Mouse (Mus musculus) stomach, postnatal 0 days (tissue): ENCODE data around the gene Klk7. TPM values are rescaled to one million over a fixed set of nuclear protein-coding genes. Genes with fewer than 3 reads are reported as not detected.

ENCODE experiments used
- ATAC-seq: fragments of 200-750 bp; cut with Nextera tagmentation; 2 replicates; pipeline ENCODE4 v1.8.0; 2017; ENCODE audit not compliant: low FRiP score, low TSS enrichment
- DNase-seq: peaks from one replicate; pipeline ENCODE4 v3.0.0-alpha.2; 2016; ENCODE audit warnings: low spot score
- H3K27ac ChIP-seq: fragments of 300-500 bp; sonication (generic); replicated peaks from 2 replicates; pipeline ENCODE4 v1.5.1; 2014; ENCODE audit warnings: mild to moderate bottlenecking, control low read depth
- H3K27me3 ChIP-seq: fragments of 300-500 bp; sonication (generic); 2 replicates; pipeline ENCODE4 v1.6.1; 2014; ENCODE audit warnings: low read length; ENCODE audit not compliant: control insufficient read depth, insufficient read depth
- H3K36me3 ChIP-seq: fragments of 300-500 bp; sonication (generic); 2 replicates; pipeline ENCODE4 v1.6.1; 2014; ENCODE audit warnings: low read length, mixed read lengths; ENCODE audit not compliant: control insufficient read depth, insufficient read depth
- H3K4me1 ChIP-seq: fragments of 300-500 bp; sonication (generic); replicated peaks from 2 replicates; pipeline ENCODE4 v1.6.1; 2014; ENCODE audit warnings: antibody characterized with exemption; ENCODE audit not compliant: control insufficient read depth, insufficient read depth
- H3K4me2 ChIP-seq: fragments of 300-500 bp; sonication (generic); replicated peaks from 2 replicates; pipeline ENCODE4 v1.6.1; 2014; ENCODE audit warnings: low read depth, mild to moderate bottlenecking, control low read depth, moderate library complexity
- H3K4me3 ChIP-seq: fragments of 300-500 bp; sonication (generic); 2 replicates; pipeline ENCODE4 v1.5.1; 2014; ENCODE audit warnings: low read depth, low read length, control low read depth
- H3K9ac ChIP-seq: fragments of 300-500 bp; sonication (generic); 2 replicates; pipeline ENCODE4 v1.6.1; 2014; ENCODE audit warnings: mild to moderate bottlenecking, low read length, control low read depth, mixed read lengths
- H3K9me3 ChIP-seq: fragments of 300-500 bp; sonication (generic); 2 replicates; pipeline ENCODE4 v1.6.1; 2016; ENCODE audit warnings: low read length; ENCODE audit not compliant: control insufficient read depth
- CTCF ChIP-seq: IDR thresholded peaks from 2 replicates; pipeline ENCODE4 v1.5.1; 2016; ENCODE audit warnings: antibody characterized with exemption, low read depth, mild to moderate bottlenecking, moderate library complexity
- EP300 ChIP-seq: optimal IDR thresholded peaks from 2 replicates; pipeline ENCODE3; 2016; ENCODE audit warnings: antibody characterized with exemption
- WGBS: fragments of 180-500 bp; shearing (Covaris S2); extraction: QIAGEN DNeasy Blood & Tissue Kit; methylation state at CpG from one replicate; pipeline ENCODE4 v1.1.7; 2014; 5-methylcytosine and 5-hydroxymethylcytosine counted together
- polyA plus RNA-seq: library from polyadenylated mRNA; unstranded; fragments of >200 nt; fragmentation: Nextera tagmentation; extraction: Ambion mirVana; gene quantifications from 2 replicates; pipeline ENCODE4 v1.2.1, GENCODE M21; 2015

Klk7 gene
- polyA plus RNA-seq, 1 experiment from 2014 or later: 56.8 TPM

GRCm38 (mm10) chr7:43797844-43798462, 13.1 kb upstream of the Klk7 start:
- no peak overlapping the region for H3K27ac ChIP-seq
- H3K9me3 ChIP-seq: no peaks in the 10 kb centered on the region
- H3K4me1 ChIP-seq: peaks cover 3% of the 10 kb centered on the region; the same call in 1 of the 2 replicates
- no peaks in the 10 kb centered on the region for H3K27me3 ChIP-seq
- H3K36me3 ChIP-seq: no peaks in the 10 kb centered on the region
- WGBS: 38% methylated on average over 13 of the region's 13 CpGs
- H3K4me3 ChIP-seq: peak overlapping the region; percentile 49
- ATAC-seq (no peak; the same call in 1 of the 2 replicates), DNase-seq (no peak)
- H3K4me2 ChIP-seq: peak overlapping the region; percentile 83
- no peak for TF ChIP-seq EP300
- TF ChIP-seq CTCF: no peak
- peak overlapping the region; percentile 57 for H3K9ac ChIP-seq

DNA sequence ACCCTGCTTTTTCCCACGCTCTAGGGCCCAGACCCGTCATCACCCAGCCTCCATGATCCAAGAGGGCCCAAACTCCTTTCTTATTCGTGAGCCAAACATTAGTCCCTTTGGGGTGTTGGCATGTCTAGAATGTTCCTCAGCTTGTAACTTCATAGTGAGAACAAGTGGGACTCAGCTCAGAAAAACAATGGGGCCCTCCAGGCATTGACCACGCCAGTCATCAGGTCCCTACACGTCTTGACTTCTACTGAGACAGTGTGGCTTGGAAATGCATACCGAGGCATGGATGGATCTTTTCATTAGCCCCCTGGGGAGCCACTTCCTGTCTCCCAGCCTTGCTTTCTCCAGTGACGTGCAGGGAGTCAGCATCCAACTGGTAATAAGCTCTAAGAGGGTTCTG, 11.2 kb upstream of the Klk7 start:
- Histone ChIP-seq H3K4me2 (no peak overlapping the region), H3K4me1 (peaks cover 3% of the 10 kb centered on the region; the same call in 1 of the 2 replicates), H3K27ac (no peak overlapping the region), H3K27me3 (no peaks in the 10 kb centered on the region), H3K9ac (no peak overlapping the region), H3K36me3 (no peaks in the 10 kb centered on the region), H3K9me3 (no peaks in the 10 kb centered on the region), H3K4me3 (no peak overlapping the region)
- no peak for ATAC-seq
- no peak for TF ChIP-seq CTCF
- TF ChIP-seq EP300: no peak
- no peak for DNase-seq
- 68% methylated on average over 7 of the region's 7 CpGs for WGBS

DNA sequence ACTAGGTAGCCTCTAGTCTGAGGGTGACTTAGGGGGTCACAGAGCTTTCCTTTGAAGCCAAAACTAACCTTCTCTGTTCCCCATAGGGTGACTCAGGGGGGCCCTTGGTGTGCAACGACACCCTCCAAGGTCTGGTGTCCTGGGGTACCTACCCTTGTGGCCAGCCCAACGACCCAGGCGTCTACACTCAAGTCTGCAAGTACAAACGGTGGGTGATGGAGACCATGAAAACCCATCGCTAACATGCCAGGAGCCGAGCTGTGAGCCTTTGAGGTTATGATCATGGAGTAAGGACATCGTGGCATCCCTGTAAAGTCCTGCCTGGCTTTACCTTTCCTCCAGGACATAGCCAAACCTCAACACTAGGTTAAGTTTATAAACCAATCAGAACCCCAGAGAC, 4.1 kb downstream of the Klk7 start:
- Histone ChIP-seq H3K36me3 (no peaks in the 10 kb centered on the region), H3K27me3 (no peaks in the 10 kb centered on the region; the same call in 1 of the 2 replicates), H3K9ac (no peak overlapping the region), H3K9me3 (no peaks in the 10 kb centered on the region), H3K4me1 (no peaks in the 10 kb centered on the region), H3K4me3 (no peak overlapping the region), H3K4me2 (no peak overlapping the region), H3K27ac (no peak overlapping the region)
- WGBS: 90% methylated on average over 7 of the region's 7 CpGs
- ATAC-seq (no peak), DNase-seq (no peak)
- TF ChIP-seq EP300: no peak
- TF ChIP-seq CTCF: no peak

DNA sequence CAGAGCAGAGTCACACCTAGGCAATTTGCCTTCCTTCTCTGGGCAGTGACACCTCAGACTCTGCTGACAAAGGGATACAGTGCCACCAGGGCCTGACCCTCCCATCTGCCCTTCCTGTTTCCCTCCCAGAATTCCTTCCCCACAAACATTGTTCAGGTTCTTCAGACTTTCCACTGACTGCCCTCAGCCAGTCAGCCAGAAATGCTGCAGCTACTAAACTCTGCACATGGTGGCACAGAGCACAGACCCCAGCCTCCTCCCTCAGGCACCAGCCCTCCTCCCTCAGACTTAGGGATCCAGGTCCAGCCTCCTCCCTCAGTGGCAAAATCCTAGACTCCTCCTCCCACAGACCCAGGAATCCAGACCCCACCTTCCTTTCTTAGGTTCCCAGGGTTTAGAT, 5.7 kb downstream of the Klk7 start:
- DNase-seq (no peak), ATAC-seq (no peak)
- no peaks in the 10 kb centered on the region; the same call in 1 of the 2 replicates for H3K27me3 ChIP-seq
- no peak overlapping the region for H3K27ac ChIP-seq
- no peaks in the 10 kb centered on the region for H3K4me1 ChIP-seq
- H3K4me2 ChIP-seq: no peak overlapping the region
- no peaks in the 10 kb centered on the region for H3K9me3 ChIP-seq
- TF ChIP-seq CTCF (no peak), EP300 (no peak)
- H3K36me3 ChIP-seq: no peaks in the 10 kb centered on the region
- H3K9ac ChIP-seq: no peak overlapping the region
- no peak overlapping the region for H3K4me3 ChIP-seq

DNA sequence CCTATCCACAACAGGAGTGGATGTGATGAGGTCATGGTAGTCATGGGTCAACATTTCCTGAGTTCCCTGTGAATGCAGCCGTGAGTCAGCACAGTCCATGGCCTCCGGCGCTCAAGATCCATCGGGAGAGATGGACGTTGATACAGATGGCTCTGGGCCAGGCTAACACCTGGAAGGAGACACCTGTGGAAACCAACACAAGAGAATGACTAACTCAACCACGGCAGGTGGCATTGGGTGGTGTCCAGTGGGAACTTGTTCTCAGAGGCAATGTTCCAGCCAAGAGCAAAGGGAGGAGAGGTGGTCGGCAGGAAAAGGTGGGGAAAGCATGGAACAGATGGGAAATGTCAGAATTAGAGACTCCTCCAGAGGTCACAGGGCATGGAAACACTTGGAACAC, 10.5 kb downstream of the Klk7 start:
- no peak for DNase-seq
- Histone ChIP-seq H3K4me3 (no peak overlapping the region), H3K9me3 (no peaks in the 10 kb centered on the region), H3K4me1 (no peaks in the 10 kb centered on the region), H3K27ac (no peak overlapping the region), H3K36me3 (no peaks in the 10 kb centered on the region), H3K9ac (no peak overlapping the region), H3K4me2 (no peak overlapping the region), H3K27me3 (no peaks in the 10 kb centered on the region)
- WGBS: 77% methylated on average over 7 of the region's 7 CpGs
- ATAC-seq: peak; percentile 40; the same call in 1 of the 2 replicates
- TF ChIP-seq EP300 (no peak), CTCF (no peak)

DNA sequence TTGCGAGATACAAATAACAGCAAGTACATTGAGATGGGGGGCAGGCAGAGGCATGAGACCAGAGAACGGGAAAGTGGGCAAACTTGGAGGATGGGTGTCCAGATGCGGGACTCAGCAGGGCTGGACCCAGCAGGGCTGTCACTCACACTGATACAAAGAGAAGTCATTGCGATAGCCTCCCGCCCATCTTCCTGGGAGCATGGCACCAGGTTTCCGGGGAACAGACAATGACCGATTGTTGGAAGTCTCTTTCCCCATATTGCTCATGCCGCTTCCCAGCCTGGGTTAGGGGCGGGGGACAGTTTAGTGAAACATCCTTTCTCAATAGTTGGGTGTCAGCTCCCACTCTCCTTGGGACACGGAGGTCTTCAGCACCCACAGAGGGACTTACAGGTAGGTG, 13.1 kb downstream of the Klk7 start, which contains the start of gene Klk6:
Klk6 (plus strand) TSS at position 301 of the 400 bp plus-strand sequence.
- 79% methylated on average over 10 of the region's 10 CpGs for WGBS
- no peak for DNase-seq

More for the DNA sequence above, 13.1 kb downstream of the Klk7 start, which contains the start of gene Klk6:
- no peak for ATAC-seq
- Histone ChIP-seq H3K4me2 (no peak within 1 kb of the TSS), H3K36me3 (no peaks in the 10 kb centered on the region), H3K27ac (no peak within 1 kb of the TSS), H3K9ac (no peak within 1 kb of the TSS), H3K4me3 (no peak within 1 kb of the TSS), H3K4me1 (no peaks in the 10 kb centered on the region), H3K9me3 (no peaks in the 10 kb centered on the region), H3K27me3 (no peaks in the 10 kb centered on the region)
- TF ChIP-seq CTCF (no peak), EP300 (no peak)
